Mouse (Mus musculus): ENCODE data around the gene Trit1. TPM values are rescaled to one million over a fixed set of nuclear protein-coding genes. Genes with fewer than 3 reads are reported as not detected.

Trit1 gene
- polyA plus RNA-seq (2012; rRNA removed): 9.7 and 12.8 TPM in 2 replicates

GRCm38 (mm10) chr4:123016451-123016957 lies at the start of gene Trit1:
Gene Trit1 (plus strand): TSS chr4:123016597.

GRCm38 (mm10) chr4:122995404-122996220 lies 20.8 kb upstream of the Trit1 start, which contains the start of gene Mycl:
Gene Mycl (plus strand): TSS chr4:122995652.

Other genes with a start within 250 kb of the Trit1 start
- 27.8 and 33.5 TPM in 2 replicates for gene Ppt1, start 180.4 kb upstream of the Trit1 start, polyA plus RNA-seq (2012; rRNA removed)
- gene Cap1, start 130.5 kb upstream of the Trit1 start, polyA plus RNA-seq (2012; rRNA removed): 62.8 and 69.9 TPM in 2 replicates
- gene Mfsd2a, start 55.4 kb upstream of the Trit1 start, polyA plus RNA-seq (2012; rRNA removed): 21.5 and 27.0 TPM in 2 replicates
- 45.6 and 47.5 TPM in 2 replicates for gene Mycl, start 20.9 kb upstream of the Trit1 start, polyA plus RNA-seq (2012; rRNA removed)
- 0.26 and 0.35 TPM in 2 replicates for gene Bmp8b, start 88.6 kb downstream of the Trit1 start, polyA plus RNA-seq (2012; rRNA removed)
- gene Oxct2b, start 99.7 kb downstream of the Trit1 start, polyA plus RNA-seq (2012; rRNA removed): not detected in 2 replicates
- 23.5 and 24.2 TPM in 2 replicates for gene Ppie, start 123.4 kb downstream of the Trit1 start, polyA plus RNA-seq (2012; rRNA removed)
- 0.26 and 0.37 TPM in 2 replicates for gene Hpcal4, start 166.6 kb downstream of the Trit1 start, polyA plus RNA-seq (2012; rRNA removed)
- gene Nt5c1a, start 184.9 kb downstream of the Trit1 start, polyA plus RNA-seq (2012; rRNA removed): 0.71 and 0.81 TPM in 2 replicates
- 24.8 and 32.5 TPM in 2 replicates for gene Heyl, start 217.0 kb downstream of the Trit1 start, polyA plus RNA-seq (2012; rRNA removed)
- gene Pabpc4, start 245.8 kb downstream of the Trit1 start, polyA plus RNA-seq (2012; rRNA removed): 326 TPM in 2 replicates